13 mouse cellular contexts compared by ENCODE assay signal in genomic region chr17:15052766-15053165, GRCm38 (mm10). TPM values are rescaled to one million over a fixed set of nuclear protein-coding genes. Genes with fewer than 3 reads are reported as not detected.
A peak's percentile ranks its signal among the peaks of the same experiment; 100 is the strongest.
DNase-seq lines count a peak whose midpoint lies in the region; ATAC-seq lines count a peak whose summit lies in the region.
"Not testable (repeated sequence)": the region's sequence is repeated elsewhere in the genome, so short reads cannot be mapped to it uniquely, and the experiment has no call there.
"Had no signal": no experiment of that assay in that cellular context is flagged by ENCODE, and none has a peak within 500 bp of the region (broad histone marks: within the 10 kb centered on the region; RNA-seq: fewer than 3 reads in every experiment).

No protein-coding gene starts in this region.

- ATAC-seq in erythroblast, adult 5-6 weeks (replicated peaks; ENCODE audit: low FRiP score, poor library complexity, severe bottlenecking): 0 out of 2 replicates have a peak, but pooled peaks have one; percentile 38
- ATAC-seq in hematopoietic stem cell, adult 5-6 weeks (replicated peaks in 1 of 2; ENCODE audit: insufficient read depth in 1 of 2, low FRiP score in 2 of 2, low TSS enrichment in 1 of 2, low read depth in 1 of 2, poor library complexity in 2 of 2, severe bottlenecking in 2 of 2): peak; percentile 81 to 83
- ATAC-seq in liver, embryonic 11.5 days (replicated peaks; ENCODE audit: low FRiP score): peak; percentile 36; the same call in 1 of the 2 replicates
- peak; percentile 12; the same call in 1 of the 2 replicates for ATAC-seq in liver, embryonic 16.5 days (ENCODE audit: low read depth)
- peak; percentile 36; the same call in 1 of the 2 replicates for ATAC-seq in neural tube, embryonic 13.5 days (ENCODE audit: low read depth)

- 56% methylated on average over 1 of the region's 1 CpGs for WGBS in liver, embryonic 11.5 days
- WGBS in liver, embryonic 16.5 days (ENCODE audit: insufficient replicate concordance): 64% methylated on average over 1 of the region's 1 CpGs
- no CpG with 5 or more reads among the region's 1 CpGs for WGBS in macrophage (ENCODE audit: missing documents)
- WGBS in neural tube, embryonic 13.5 days: 64% methylated on average over 1 of the region's 1 CpGs

- H3K27ac ChIP-seq in liver, embryonic 11.5 days (ENCODE audit: low read depth, low read length); liver, embryonic 16.5 days (ENCODE audit: low read length); neural tube, embryonic 13.5 days (replicated peaks): not testable (repeated sequence)
- H3K27ac ChIP-seq in macrophage: peak overlapping the region; percentile 37; the same call in 1 of the 2 replicates

- DNase-seq in ES-CJ7 (ENCODE audit: low read depth, low spot score) (peak; percentile 13), ZHBTc4 (ENCODE audit: low read depth, low spot score) (peak; percentile 40)
- DNase-seq in liver, embryonic 11.5 days (ENCODE audit: low spot score): peak; percentile 9

- not testable (repeated sequence) for H3K4me1 ChIP-seq in liver, embryonic 11.5 days (replicated peaks; ENCODE audit: control insufficient read depth, insufficient read depth, low read length); liver, embryonic 16.5 days (ENCODE audit: control insufficient read depth, low read depth, low read length); neural tube, embryonic 13.5 days (replicated peaks)

- not testable (repeated sequence) for H3K9me3 ChIP-seq in liver, embryonic 11.5 days (ENCODE audit: control insufficient read depth, low read length); liver, embryonic 16.5 days (replicated peaks; ENCODE audit: control insufficient read depth, low read length); neural tube, embryonic 13.5 days

- not testable (repeated sequence) for H3K9ac ChIP-seq in liver, embryonic 11.5 days (ENCODE audit: low read depth, low read length); liver, embryonic 16.5 days (ENCODE audit: low read depth, low read length); neural tube, embryonic 13.5 days

- H3K36me3 ChIP-seq in liver, embryonic 11.5 days (ENCODE audit: control insufficient read depth, insufficient read depth, low read length); liver, embryonic 16.5 days (ENCODE audit: control insufficient read depth, insufficient read depth): not testable (repeated sequence)
- H3K36me3 ChIP-seq in macrophage (ENCODE audit: inconsistent target): peaks cover 15% of the 10 kb centered on the region
- H3K36me3 ChIP-seq in neural tube, embryonic 13.5 days: peaks cover 25% of the 10 kb centered on the region

- not testable (repeated sequence) for H3K4me3 ChIP-seq in liver, embryonic 11.5 days (ENCODE audit: low read depth, low read length); liver, embryonic 16.5 days (ENCODE audit: low read depth, low read length); macrophage (ENCODE audit: inconsistent target); neural tube, embryonic 13.5 days

- not testable (repeated sequence) for H3K4me2 ChIP-seq in liver, embryonic 11.5 days; liver, embryonic 16.5 days (ENCODE audit: low read depth, low read length); neural tube, embryonic 13.5 days

- not testable (repeated sequence) for H3K79me2 ChIP-seq in macrophage (ENCODE audit: inconsistent target)

- not testable (repeated sequence) for H3K27me3 ChIP-seq in liver, embryonic 11.5 days (replicated peaks; ENCODE audit: control insufficient read depth, insufficient read depth, low read length); liver, embryonic 16.5 days (ENCODE audit: control insufficient read depth, insufficient read depth, low read depth, low read length); neural tube, embryonic 13.5 days

RNA-seq across cellular contexts. Expression of gene Gm3448, which starts 11.4 kb away (rescaled TPM):
- 1.0 TPM in 1 of 2 replicates, not detected in the other for total RNA-seq in erythroblast, adult 5-6 weeks (2015; ENCODE audit: low replicate concordance)
- total RNA-seq in erythroblast, adult 5-6 weeks (2017; ENCODE audit: low replicate concordance): 2.4 and 4.8 TPM in 2 replicates
- total RNA-seq in hematopoietic stem cell, adult 5-6 weeks (2017): 11.6 and 21.5 TPM in 2 replicates
- polyA plus RNA-seq in liver, embryonic 11.5 days (2014; fragmentation: Nextera tagmentation; extraction: Ambion mirVana): 3.0 and 4.6 TPM in 2 replicates
- 1.7 and 2.7 TPM in 2 replicates for polyA plus RNA-seq in liver, embryonic 16.5 days (2015; fragmentation: Nextera tagmentation; extraction: Ambion mirVana)
- 10 to 100 TPM in 17 of 26 experiments, 1 to 10 TPM in 9; 4.2 to 35.8 (median 12.6) TPM for total RNA-seq in macrophage (2018; cell fraction: chromatin; rRNA removed)
- total RNA-seq in macrophage (2018; cell fraction: cytosol; rRNA removed): 1 to 10 TPM in 8 of 26 experiments, under 1 TPM in 18; 0.06 to 2.6 (median 0.74) TPM
- total RNA-seq in macrophage (2018; cell fraction: nucleus; rRNA removed): 10 to 100 TPM in 16 of 26 experiments, 1 to 10 TPM in 10; 6.0 to 48.9 (median 13.2) TPM
- 0.29 to 0.63 TPM (median 0.51 TPM) in 3 replicates for polyA plus RNA-seq in macrophage (2018)
- polyA plus RNA-seq in neural tube, embryonic 13.5 days (2015; fragmentation: Nextera tagmentation; extraction: Ambion mirVana): 3.4 and 4.0 TPM in 2 replicates

RNA-seq across cellular contexts. Expression of gene Tcte3, which starts 11.5 kb away (rescaled TPM):
- total RNA-seq in erythroblast, adult 5-6 weeks (2015; ENCODE audit: low replicate concordance): not detected in 2 replicates
- total RNA-seq in erythroblast, adult 5-6 weeks (2017; ENCODE audit: low replicate concordance): not detected in 2 replicates
- total RNA-seq in hematopoietic stem cell, adult 5-6 weeks (2017): not detected in 2 replicates
- 3.9 and 4.4 TPM in 2 replicates for polyA plus RNA-seq in liver, embryonic 11.5 days (2014; fragmentation: Nextera tagmentation; extraction: Ambion mirVana)
- 1.5 and 4.6 TPM in 2 replicates for polyA plus RNA-seq in liver, embryonic 16.5 days (2015; fragmentation: Nextera tagmentation; extraction: Ambion mirVana)
- 1 to 10 TPM in 1 of 26 experiments, not detected in 25; 1.4 TPM for total RNA-seq in macrophage (2018; cell fraction: chromatin; rRNA removed)
- 1 to 10 TPM in 2 of 26 experiments, under 1 TPM in 12, not detected in 12; 0.19 to 1.2 (median 0.50) TPM for total RNA-seq in macrophage (2018; cell fraction: cytosol; rRNA removed)
- total RNA-seq in macrophage (2018; cell fraction: nucleus; rRNA removed): 1 to 10 TPM in 3 of 26 experiments, not detected in 23; 1.0 to 1.7 (median 1.6) TPM
- polyA plus RNA-seq in macrophage (2018): not detected in 3 replicates
- polyA plus RNA-seq in neural tube, embryonic 13.5 days (2015; fragmentation: Nextera tagmentation; extraction: Ambion mirVana): 0.92 TPM in 1 of 2 replicates, not detected in the other
- polyA plus RNA-seq: embryonic facial prominence, embryonic 15.5 days; heart, postnatal 0 days; hindbrain, embryonic 14.5 days; spleen, adult 2 months; thymus, adult 2 months had no signal

RNA-seq across cellular contexts. Expression of gene Ermard, which starts 11.8 kb away (rescaled TPM):
- total RNA-seq in erythroblast, adult 5-6 weeks (2015; ENCODE audit: low replicate concordance): 35.0 and 43.1 TPM in 2 replicates
- 17.9 and 28.6 TPM in 2 replicates for total RNA-seq in erythroblast, adult 5-6 weeks (2017; ENCODE audit: low replicate concordance)
- total RNA-seq in hematopoietic stem cell, adult 5-6 weeks (2017): 40.0 and 52.3 TPM in 2 replicates
- 67.2 and 73.1 TPM in 2 replicates for polyA plus RNA-seq in liver, embryonic 11.5 days (2014; fragmentation: Nextera tagmentation; extraction: Ambion mirVana)
- polyA plus RNA-seq in liver, embryonic 16.5 days (2015; fragmentation: Nextera tagmentation; extraction: Ambion mirVana): 26.8 and 27.5 TPM in 2 replicates
- total RNA-seq in macrophage (2018; cell fraction: chromatin; rRNA removed): 100 to 1,000 TPM; 180 to 889 (median 618) TPM
- 10 to 100 TPM; 21.0 to 73.1 (median 36.9) TPM for total RNA-seq in macrophage (2018; cell fraction: cytosol; rRNA removed)
- 100 to 1,000 TPM; 153 to 597 (median 296) TPM for total RNA-seq in macrophage (2018; cell fraction: nucleus; rRNA removed)
- polyA plus RNA-seq in macrophage (2018): 29.8 to 80.0 TPM (median 31.1 TPM) in 3 replicates
- polyA plus RNA-seq in neural tube, embryonic 13.5 days (2015; fragmentation: Nextera tagmentation; extraction: Ambion mirVana): 97.4 and 101 TPM in 2 replicates

RNA-seq across cellular contexts. Expression of gene Gm3435, which starts 42.8 kb away (rescaled TPM):
- total RNA-seq in erythroblast, adult 5-6 weeks (2015; ENCODE audit: low replicate concordance): not detected in 2 replicates
- total RNA-seq in erythroblast, adult 5-6 weeks (2017; ENCODE audit: low replicate concordance): 2.1 and 6.7 TPM in 2 replicates
- 3.0 TPM in 2 replicates for total RNA-seq in hematopoietic stem cell, adult 5-6 weeks (2017)
- polyA plus RNA-seq in liver, embryonic 11.5 days (2014; fragmentation: Nextera tagmentation; extraction: Ambion mirVana): 5.4 and 5.6 TPM in 2 replicates
- polyA plus RNA-seq in liver, embryonic 16.5 days (2015; fragmentation: Nextera tagmentation; extraction: Ambion mirVana): 3.4 and 3.6 TPM in 2 replicates
- total RNA-seq in macrophage (2018; cell fraction: chromatin; rRNA removed): 10 to 100 TPM; 14.7 to 90.2 (median 52.6) TPM
- total RNA-seq in macrophage (2018; cell fraction: cytosol; rRNA removed): 1 to 10 TPM; 2.9 to 7.4 (median 4.8) TPM
- 10 to 100 TPM; 10.7 to 59.1 (median 27.7) TPM for total RNA-seq in macrophage (2018; cell fraction: nucleus; rRNA removed)
- 2.4 to 5.5 TPM (median 2.7 TPM) in 3 replicates for polyA plus RNA-seq in macrophage (2018)
- polyA plus RNA-seq in neural tube, embryonic 13.5 days (2015; fragmentation: Nextera tagmentation; extraction: Ambion mirVana): 8.0 and 9.1 TPM in 2 replicates

Comparison
In these comparisons a context has a peak if more than half of its experiments do, and no peak if none do; other contexts are left out.
1. ATAC-seq: peak in every context shown above with its lines; median percentile 82 in hematopoietic stem cell, adult 5-6 weeks; 38 in erythroblast, adult 5-6 weeks; 36 in liver, embryonic 11.5 days; 36 in neural tube, embryonic 13.5 days; 12 in liver, embryonic 16.5 days.